Mouse (Mus musculus) lung, adult 2 months (tissue): ENCODE measurements around the gene Samd15.

Source experiments
- CTCF ChIP-seq: fragments of 200-500 bp; IDR thresholded peaks from 2 replicates; pipeline ENCODE4 v1.5.1; 2011; ENCODE audit warnings: mild to moderate bottlenecking, low read length, control low read depth; ENCODE audit not compliant: insufficient read depth
- POLR2A ChIP-seq: fragments of 200-500 bp; IDR thresholded peaks from 2 replicates; pipeline ENCODE4 v1.6.1; 2011; ENCODE audit warnings: low read depth, mild to moderate bottlenecking, control low read depth, low read length, borderline replicate concordance; ENCODE audit errors: extremely low read depth

- TF ChIP-seq POLR2A (no peak), CTCF (no peak)
Measured at GRCm38 (mm10) chr12:87199973-87200586, 557 bp downstream of the Samd15 start, which contains the start of gene Tmed8.
